Mouse (Mus musculus) forebrain, embryonic 13.5 days (tissue): ENCODE data around the gene Map2k2. TPM values are rescaled to one million over a fixed set of nuclear protein-coding genes. Genes with fewer than 3 reads are reported as not detected.
"Not testable (repeated sequence)": the region's sequence is repeated elsewhere in the genome, so short reads cannot be mapped to it uniquely, and the experiment has no call there.

ENCODE experiments used
- ATAC-seq: fragments of 200-750 bp; cut with Nextera tagmentation; 2 replicates; pipeline ENCODE4 v1.8.0; 2017
- H3K27ac ChIP-seq: fragments of 300-500 bp; sonication (generic); 2 replicates; pipeline ENCODE4 v1.5.1; 2015; ENCODE audit warnings: inconsistent platforms, mild to moderate bottlenecking, moderate library complexity
- H3K27me3 ChIP-seq: fragments of 300-500 bp; sonication (generic); 2 replicates; pipeline ENCODE4 v1.6.1; 2015; ENCODE audit warnings: mild to moderate bottlenecking, inconsistent platforms
- H3K36me3 ChIP-seq: fragments of 300-500 bp; sonication (generic); 2 replicates; pipeline ENCODE4 v1.6.1; 2015; ENCODE audit warnings: mild to moderate bottlenecking, inconsistent platforms; ENCODE audit not compliant: poor library complexity, severe bottlenecking
- H3K4me1 ChIP-seq: fragments of 300-500 bp; sonication (generic); 2 replicates; pipeline ENCODE4 v1.6.1; 2015; ENCODE audit warnings: inconsistent platforms
- H3K4me2 ChIP-seq: fragments of 300-500 bp; sonication (generic); 2 replicates; pipeline ENCODE4 v1.6.1; 2015; ENCODE audit warnings: inconsistent platforms, mild to moderate bottlenecking, moderate library complexity
- H3K4me3 ChIP-seq: fragments of 300-500 bp; sonication (generic); 2 replicates; pipeline ENCODE4 v1.5.1; 2015; ENCODE audit warnings: mild to moderate bottlenecking, inconsistent platforms
- H3K9ac ChIP-seq: fragments of 300-500 bp; sonication (generic); 2 replicates; pipeline ENCODE4 v1.6.1; 2015; ENCODE audit warnings: mild to moderate bottlenecking, inconsistent platforms
- H3K9me3 ChIP-seq: fragments of 300-500 bp; sonication (generic); replicated peaks from 2 replicates; pipeline ENCODE4 v1.6.1; 2016; ENCODE audit warnings: inconsistent platforms
- WGBS: fragments of 180-500 bp; shearing (Covaris S2); methylation state at CpG from one replicate; pipeline ENCODE4 v1.1.7; 2015; 5-methylcytosine and 5-hydroxymethylcytosine counted together
- polyA plus RNA-seq: library from polyadenylated mRNA; unstranded; fragments of >200 nt; fragmentation: Nextera tagmentation; extraction: Ambion mirVana; gene quantifications from 2 replicates; pipeline ENCODE4 v1.2.1, GENCODE M21; 2015

Map2k2 gene
- polyA plus RNA-seq: 200 and 211 TPM in 2 replicates

- H3K9me3 ChIP-seq: no peaks in the 10 kb centered on the region
- H3K27me3 ChIP-seq: no peaks in the 10 kb centered on the region
- peak within 1 kb of the TSS; percentile 97 for H3K9ac ChIP-seq
- peak within 1 kb of the TSS; percentile 66 for H3K4me2 ChIP-seq
- H3K27ac ChIP-seq: peak within 1 kb of the TSS; percentile 99
- H3K4me3 ChIP-seq: peak within 1 kb of the TSS; percentile 84
- ATAC-seq: peak; percentile 96
- peaks cover 25% of the 10 kb centered on the region for H3K4me1 ChIP-seq
- under 1% methylated on average over 56 of the region's 56 CpGs for WGBS
- H3K36me3 ChIP-seq: peaks cover 26% of the 10 kb centered on the region
Measured at GRCm38 (mm10) chr10:81105565-81106112, at the start of gene Map2k2. Gene Map2k2 (plus strand): TSS chr10:81105915.

DNA sequence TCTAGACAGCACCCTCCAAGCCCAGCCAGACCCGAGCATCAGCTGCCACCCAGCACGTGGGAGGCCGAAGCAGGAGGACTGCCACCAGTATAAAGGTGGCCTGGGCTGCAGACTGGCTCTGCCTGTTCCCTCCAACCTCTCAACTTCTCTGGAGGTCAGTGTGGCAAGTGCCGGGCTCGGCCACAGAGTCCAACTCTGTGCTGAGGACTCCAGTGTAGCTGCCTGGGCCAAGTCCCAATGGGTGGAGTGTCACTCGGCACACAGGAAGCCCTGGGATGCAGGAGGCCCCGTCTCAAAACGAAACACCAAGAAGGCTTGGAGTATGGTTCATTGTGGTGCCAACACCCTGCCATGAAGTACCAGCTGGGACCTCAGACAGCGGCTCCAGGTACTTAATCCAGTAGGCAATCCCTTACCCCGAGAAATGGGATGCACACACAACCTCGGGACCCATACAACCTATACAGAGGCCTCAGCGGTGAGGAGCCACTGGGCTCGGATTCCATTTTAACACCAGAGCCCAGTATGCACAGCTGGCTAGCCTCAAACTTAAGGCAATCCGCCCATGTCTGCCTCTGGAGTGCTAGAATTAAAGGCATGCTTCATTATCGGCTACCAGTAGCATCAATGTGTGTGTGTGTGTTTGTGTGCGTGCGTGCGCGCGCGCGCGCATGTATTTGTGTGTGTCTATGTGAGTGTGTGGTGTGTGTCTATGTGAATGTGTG lies 48.1 kb upstream of the Map2k2 start:
- Histone ChIP-seq H3K4me3 (0 out of 2 replicates have a peak overlapping the region, but pooled peaks have one; percentile 2), H3K27ac (no peak overlapping the region), H3K27me3 (no peaks in the 10 kb centered on the region), H3K9ac (peak overlapping the region; percentile 30; the same call in 1 of the 2 replicates), H3K4me2 (no peak overlapping the region), H3K4me1 (peaks cover 35% of the 10 kb centered on the region), H3K9me3 (no peaks in the 10 kb centered on the region), H3K36me3 (peaks cover 13% of the 10 kb centered on the region)
- WGBS: 93% methylated on average over 23 of the region's 23 CpGs
- ATAC-seq: no peak

- no peak for ATAC-seq
- H3K4me2 ChIP-seq: peak overlapping the region; percentile 93
- H3K4me3 ChIP-seq: peak overlapping the region; percentile 81
- H3K9me3 ChIP-seq: no peaks in the 10 kb centered on the region
- peaks cover 35% of the 10 kb centered on the region for H3K4me1 ChIP-seq
- H3K27me3 ChIP-seq: no peaks in the 10 kb centered on the region
- no peak overlapping the region for H3K27ac ChIP-seq
- peaks cover 11% of the 10 kb centered on the region; the same call in 1 of the 2 replicates for H3K36me3 ChIP-seq
- 90% methylated on average over 6 of the region's 6 CpGs for WGBS
- peak overlapping the region; percentile 87 for H3K9ac ChIP-seq
Measured at GRCm38 (mm10) chr10:81058896-81059295, 46.8 kb upstream of the Map2k2 start.

DNA sequence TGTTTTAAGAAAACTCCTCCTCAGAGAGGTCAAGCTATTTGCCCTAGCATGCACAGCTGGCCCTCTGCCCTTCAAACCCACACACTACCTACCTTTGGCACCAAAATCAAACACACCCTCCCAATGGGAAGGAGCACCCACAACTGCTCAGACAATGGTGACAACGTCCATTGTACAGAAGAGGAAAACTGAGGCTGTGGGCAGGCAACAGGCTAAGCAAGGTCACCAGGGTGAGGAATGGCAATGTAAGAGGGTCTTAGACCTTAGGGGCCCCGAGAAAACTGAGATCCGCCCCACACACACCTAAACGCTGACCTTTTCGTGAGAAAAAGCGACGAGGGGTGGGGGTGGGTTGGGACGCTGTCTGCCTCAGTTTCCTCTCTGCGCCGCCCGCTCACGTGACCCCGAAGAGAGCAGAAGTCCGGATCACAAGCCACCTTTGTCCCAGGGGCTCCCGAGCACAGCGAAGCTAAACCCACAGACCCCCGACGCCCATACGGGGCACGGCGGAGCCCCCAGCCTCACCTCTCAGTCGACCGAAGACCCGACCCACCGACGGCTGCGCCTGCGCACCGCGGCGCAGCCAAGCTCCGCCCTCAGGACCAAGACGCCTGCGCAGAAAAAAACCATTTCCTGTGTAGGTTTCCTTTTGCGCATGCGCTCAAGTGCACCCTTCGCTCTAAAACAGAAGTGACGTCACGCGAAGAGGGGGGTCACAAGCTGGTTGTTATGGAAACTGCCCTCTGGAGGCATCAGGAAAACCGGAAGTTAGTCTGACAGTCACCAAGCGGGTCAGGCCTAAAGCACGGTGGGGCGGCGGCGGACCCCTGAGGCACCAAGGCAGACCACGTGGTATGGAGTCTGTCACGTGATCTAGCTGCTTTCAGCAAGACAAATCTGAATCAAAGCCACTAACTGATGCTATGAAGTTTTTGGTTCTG lies 45.8 kb upstream of the Map2k2 start, which contains the start of gene Sgta:
Gene Sgta, minus strand, starts transcription at position 579 of the 941 bp plus-strand sequence.
- H3K9me3 ChIP-seq: no peaks in the 10 kb centered on the region
- peak within 1 kb of the TSS; percentile 81 for H3K4me3 ChIP-seq
- H3K36me3 ChIP-seq: peaks cover 8% of the 10 kb centered on the region; the same call in 1 of the 2 replicates
- H3K4me1 ChIP-seq: peaks cover 35% of the 10 kb centered on the region
- peak; percentile 96 for ATAC-seq
- under 1% methylated on average over 47 of the region's 48 CpGs for WGBS
- H3K9ac ChIP-seq: peak within 1 kb of the TSS; percentile 87
- peak within 1 kb of the TSS; percentile 54 for H3K27ac ChIP-seq
- H3K27me3 ChIP-seq: no peaks in the 10 kb centered on the region
- peak within 1 kb of the TSS; percentile 93 for H3K4me2 ChIP-seq

DNA sequence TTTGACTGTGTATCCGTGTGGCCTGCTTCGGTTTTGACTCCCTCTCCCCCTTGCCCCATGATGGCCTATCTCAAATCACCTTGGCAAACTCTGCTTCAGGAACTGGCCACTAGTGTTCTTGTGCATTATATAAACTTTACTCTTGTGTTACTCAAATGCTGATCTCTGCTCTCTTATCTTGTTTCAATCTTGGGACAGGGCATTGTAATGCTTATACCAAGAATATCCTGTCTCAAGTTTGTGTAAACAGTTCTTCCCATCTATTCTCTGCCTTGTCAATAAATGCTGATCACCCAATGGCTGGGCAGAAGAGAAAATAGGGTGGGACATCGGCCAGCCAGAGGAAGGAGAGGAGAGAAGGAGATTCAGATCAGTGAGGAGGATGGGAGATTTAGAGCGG lies 43.0 kb upstream of the Map2k2 start:
- WGBS: 61% methylated on average over 4 of the region's 4 CpGs
- Histone ChIP-seq H3K9ac (no peak overlapping the region), H3K9me3 (no peaks in the 10 kb centered on the region), H3K27me3 (no peaks in the 10 kb centered on the region), H3K27ac (no peak overlapping the region), H3K4me3 (no peak overlapping the region), H3K4me1 (peaks cover 20% of the 10 kb centered on the region), H3K4me2 (no peak overlapping the region), H3K36me3 (no peaks in the 10 kb centered on the region)
- ATAC-seq: no peak

GRCm38 (mm10) chr10:81064519-81064918 lies 41.2 kb upstream of the Map2k2 start:
- not testable (repeated sequence) for H3K27me3 ChIP-seq, H3K9me3 ChIP-seq, H3K4me3 ChIP-seq, H3K4me2 ChIP-seq, H3K27ac ChIP-seq, H3K36me3 ChIP-seq, ATAC-seq, H3K4me1 ChIP-seq
- H3K9ac ChIP-seq: 0 out of 2 replicates have a peak overlapping the region, but pooled peaks have one; percentile 26
- 90% methylated on average over 8 of the region's 8 CpGs for WGBS

DNA sequence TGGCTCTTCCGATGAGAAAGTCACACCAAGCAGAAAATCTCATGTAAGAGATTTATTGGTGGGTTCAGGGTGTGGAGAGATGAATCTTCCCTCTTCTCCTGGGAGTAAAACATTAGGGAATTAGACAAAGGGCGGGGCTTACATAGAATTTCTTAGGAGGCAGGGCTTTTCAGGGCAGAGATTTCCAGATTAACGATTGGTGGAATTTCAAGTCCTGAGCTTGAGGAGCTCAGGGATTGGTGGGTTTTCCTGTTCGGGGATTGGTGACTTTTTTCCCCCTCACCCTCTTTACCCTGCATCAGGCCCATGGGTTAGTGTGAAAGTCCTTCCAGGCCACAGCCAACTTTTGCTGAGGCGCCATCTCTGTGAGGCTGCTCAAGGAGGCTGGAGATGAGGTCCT lies 37.0 kb upstream of the Map2k2 start:
- H3K27ac ChIP-seq: no peak overlapping the region
- no peaks in the 10 kb centered on the region for H3K9me3 ChIP-seq
- no peak overlapping the region for H3K4me3 ChIP-seq
- H3K4me1 ChIP-seq: peaks cover 29% of the 10 kb centered on the region
- ATAC-seq: no peak
- no peaks in the 10 kb centered on the region for H3K27me3 ChIP-seq
- peaks cover 11% of the 10 kb centered on the region for H3K36me3 ChIP-seq
- H3K4me2 ChIP-seq: no peak overlapping the region
- WGBS: 75% methylated on average over 5 of the region's 5 CpGs
- 0 out of 2 replicates have a peak overlapping the region, but pooled peaks have one; percentile 9 for H3K9ac ChIP-seq

GRCm38 (mm10) chr10:81069836-81070235 lies 35.9 kb upstream of the Map2k2 start, which contains the start of gene Thop1:
Gene Thop1 (plus strand): TSS chr10:81070035.
- H3K9ac ChIP-seq: peak within 1 kb of the TSS; percentile 91
- peak; percentile 97 for ATAC-seq
- H3K4me2 ChIP-seq: peak within 1 kb of the TSS; percentile 78
- peaks cover 23% of the 10 kb centered on the region for H3K36me3 ChIP-seq
- no peaks in the 10 kb centered on the region for H3K9me3 ChIP-seq
- H3K4me3 ChIP-seq: peak within 1 kb of the TSS; percentile 70
- H3K4me1 ChIP-seq: peaks cover 29% of the 10 kb centered on the region
- WGBS: under 1% methylated on average over 35 of the region's 35 CpGs
- peak within 1 kb of the TSS; percentile 55 for H3K27ac ChIP-seq
- H3K27me3 ChIP-seq: no peaks in the 10 kb centered on the region

GRCm38 (mm10) chr10:81072290-81072689 lies 33.4 kb upstream of the Map2k2 start:
- 91% methylated on average over 8 of the region's 8 CpGs for WGBS
- no peak for ATAC-seq
- Histone ChIP-seq H3K27me3 (no peaks in the 10 kb centered on the region), H3K4me1 (peaks cover 29% of the 10 kb centered on the region), H3K9ac (peak overlapping the region; percentile 1; the same call in 1 of the 2 replicates), H3K36me3 (peaks cover 47% of the 10 kb centered on the region), H3K4me3 (no peak overlapping the region), H3K4me2 (no peak overlapping the region), H3K27ac (no peak overlapping the region), H3K9me3 (no peaks in the 10 kb centered on the region)

DNA sequence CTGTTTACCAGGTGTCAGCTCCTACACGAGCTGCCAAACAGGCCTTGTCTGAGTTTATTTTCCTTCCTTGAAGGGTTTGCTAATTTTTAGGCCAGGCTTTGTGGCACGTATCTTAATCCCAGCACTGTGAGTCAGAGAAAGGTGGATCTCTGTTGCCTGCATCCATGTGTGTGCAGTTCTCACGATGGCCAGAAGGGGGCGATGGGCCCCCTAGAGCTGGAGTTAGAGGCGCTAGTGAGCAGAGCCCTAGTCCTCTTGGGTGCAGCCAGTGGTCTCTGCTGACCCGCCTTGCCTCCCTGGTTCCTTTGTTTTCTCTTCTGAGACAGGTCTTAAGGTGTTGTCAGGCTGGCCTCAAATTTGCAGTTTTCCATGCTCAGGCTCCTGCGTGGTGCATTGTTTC lies 32.3 kb upstream of the Map2k2 start:
- Histone ChIP-seq H3K4me3 (no peak overlapping the region), H3K4me2 (no peak overlapping the region), H3K27ac (no peak overlapping the region), H3K4me1 (peaks cover 29% of the 10 kb centered on the region), H3K27me3 (no peaks in the 10 kb centered on the region), H3K9ac (no peak overlapping the region), H3K36me3 (peaks cover 58% of the 10 kb centered on the region), H3K9me3 (no peaks in the 10 kb centered on the region)
- no peak for ATAC-seq
- 65% methylated on average over 7 of the region's 7 CpGs for WGBS

- Histone ChIP-seq H3K9ac (no peak overlapping the region), H3K4me2 (no peak overlapping the region), H3K9me3 (no peaks in the 10 kb centered on the region), H3K4me1 (peaks cover 15% of the 10 kb centered on the region), H3K36me3 (peaks cover 81% of the 10 kb centered on the region), H3K4me3 (no peak overlapping the region), H3K27me3 (no peaks in the 10 kb centered on the region), H3K27ac (no peak overlapping the region)
- ATAC-seq: no peak
- WGBS: 90% methylated on average over 8 of the region's 8 CpGs
Measured at GRCm38 (mm10) chr10:81075734-81076133, 30.0 kb upstream of the Map2k2 start.
